Mouse (Mus musculus) hindbrain, postnatal 0 days (tissue): ENCODE measurements around the gene Olfr114. TPM values are rescaled to one million over a fixed set of nuclear protein-coding genes. Genes with fewer than 3 reads are reported as not detected.

Source experiments
- ATAC-seq: fragments of 200-750 bp; cut with Nextera tagmentation; 2 replicates; pipeline ENCODE4 v1.8.0; 2017; ENCODE audit warnings: mild to moderate bottlenecking, moderate TSS enrichment, moderate library complexity
- DNase-seq: peaks from one replicate; pipeline ENCODE4 v3.0.0-alpha.2; 2015; ENCODE audit warnings: low spot score
- H3K27ac ChIP-seq: fragments of 300-500 bp; sonication (generic); 2 replicates; pipeline ENCODE4 v1.5.1; 2014; ENCODE audit warnings: mild to moderate bottlenecking
- H3K27me3 ChIP-seq: fragments of 300-500 bp; sonication (generic); 2 replicates; pipeline ENCODE4 v1.6.1; 2014; ENCODE audit warnings: low read length, mixed read lengths; ENCODE audit not compliant: insufficient read depth
- H3K36me3 ChIP-seq: fragments of 300-500 bp; sonication (generic); 2 replicates; pipeline ENCODE4 v1.6.1; 2014; ENCODE audit warnings: low read length, mixed read lengths; ENCODE audit not compliant: insufficient read depth
- H3K4me1 ChIP-seq: fragments of 300-500 bp; sonication (generic); 2 replicates; pipeline ENCODE4 v1.6.1; 2014; ENCODE audit warnings: antibody characterized with exemption, low read length, mixed read lengths; ENCODE audit not compliant: insufficient read depth
- H3K4me2 ChIP-seq: fragments of 300-500 bp; sonication (generic); 2 replicates; pipeline ENCODE4 v1.6.1; 2014; ENCODE audit warnings: low read depth, mild to moderate bottlenecking, low read length, moderate library complexity, mixed read lengths
- H3K4me3 ChIP-seq: fragments of 300-500 bp; sonication (generic); 2 replicates; pipeline ENCODE4 v1.5.1; 2014; ENCODE audit warnings: low read length
- H3K9ac ChIP-seq: fragments of 300-500 bp; sonication (generic); replicated peaks from 2 replicates; pipeline ENCODE4 v1.6.1; 2014; ENCODE audit warnings: mild to moderate bottlenecking, low read length, moderate library complexity, mixed read lengths
- H3K9me3 ChIP-seq: fragments of 300-500 bp; sonication (generic); 2 replicates; pipeline ENCODE4 v1.6.1; 2016; ENCODE audit warnings: low read length, mixed read lengths
- CTCF ChIP-seq: IDR thresholded peaks from 2 replicates; pipeline ENCODE4 v1.5.1; 2016; ENCODE audit warnings: antibody characterized with exemption, control low read depth, low read depth
- WGBS: fragments of 180-500 bp; shearing (Covaris S2); extraction: QIAGEN DNeasy Blood & Tissue Kit; methylation state at CpG from one replicate; pipeline ENCODE4 v1.1.7; 2014; 5-methylcytosine and 5-hydroxymethylcytosine counted together
- polyA plus RNA-seq: library from polyadenylated mRNA; unstranded; fragments of >200 nt; fragmentation: Nextera tagmentation; extraction: Ambion mirVana; gene quantifications from 2 replicates; pipeline ENCODE4 v1.2.1, GENCODE M21; 2015
- total RNA-seq: library from RNA; depleted of rRNA; stranded (reverse); fragments of >200 nt; gene quantifications from 2 replicates; pipeline ENCODE4 v1.2.3, GENCODE M21; 2014; rRNA removed

Olfr114 gene
- not detected in 2 replicates for total RNA-seq
- polyA plus RNA-seq: not detected in 2 replicates

DNA sequence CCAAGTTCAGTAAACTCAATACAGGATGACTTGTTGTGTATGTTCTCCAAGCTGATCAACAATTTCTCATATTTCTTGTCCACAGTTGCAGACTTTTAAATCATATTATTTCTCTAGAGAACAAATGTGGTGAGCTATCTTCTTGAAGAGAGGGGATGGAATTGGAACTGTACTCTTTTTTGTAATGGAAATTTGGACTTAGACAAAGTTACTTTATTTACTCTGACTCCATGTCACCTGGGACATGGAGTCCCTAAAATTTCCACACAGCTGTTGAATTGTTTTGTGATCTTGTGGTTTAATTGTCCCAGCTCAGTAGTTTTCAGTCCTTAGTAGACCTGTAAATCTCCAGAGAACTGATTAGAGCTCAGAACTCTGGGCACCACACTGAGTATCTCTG, at the start of gene Olfr114:
Gene Olfr114 (minus strand): TSS at position 101 of the 400 bp plus-strand sequence.
- no peaks in the 10 kb centered on the region for H3K4me1 ChIP-seq
- no peak within 1 kb of the TSS for H3K27ac ChIP-seq
- no peak for DNase-seq
- H3K4me3 ChIP-seq: no peak within 1 kb of the TSS
- no peak within 1 kb of the TSS for H3K9ac ChIP-seq
- H3K9me3 ChIP-seq: no peaks in the 10 kb centered on the region
- H3K36me3 ChIP-seq: no peaks in the 10 kb centered on the region
- ATAC-seq: no peak
- no peaks in the 10 kb centered on the region for H3K27me3 ChIP-seq
- H3K4me2 ChIP-seq: no peak within 1 kb of the TSS
- no peak for TF ChIP-seq CTCF

DNA sequence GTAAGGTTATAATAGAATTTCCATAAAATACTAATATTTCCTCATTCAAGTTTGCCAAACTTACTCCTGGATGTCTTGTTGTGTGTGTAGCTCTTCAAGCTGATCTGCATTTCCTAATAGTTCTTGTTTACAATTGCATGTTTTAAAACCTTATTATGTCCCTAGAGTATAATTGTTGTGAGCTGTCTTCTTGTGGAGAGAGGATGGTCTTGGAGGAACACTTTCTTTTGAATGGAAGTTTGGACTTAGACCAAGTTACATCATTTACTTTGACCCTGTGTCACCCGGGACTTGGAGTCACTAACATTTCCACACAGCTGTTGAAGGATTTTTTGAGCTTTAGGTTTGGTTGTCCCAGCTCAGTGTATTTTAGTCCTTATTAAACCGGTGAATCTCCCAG, 34.5 kb upstream of the Olfr114 start, which contains the start of the genes Olfr115 and Olfr116:
Gene Olfr115 (minus strand): TSS at position 101 of the 400 bp plus-strand sequence.
Gene Olfr116 (minus strand): TSS at position 191 of the 400 bp plus-strand sequence.
- no peak for TF ChIP-seq CTCF
- no peak for ATAC-seq
- Histone ChIP-seq H3K27ac (no peak within 1 kb of the TSS), H3K9ac (no peak within 1 kb of the TSS), H3K27me3 (no peaks in the 10 kb centered on the region), H3K36me3 (no peaks in the 10 kb centered on the region), H3K4me3 (no peak within 1 kb of the TSS), H3K9me3 (0 out of 2 replicates have a peak, but pooled peaks cover 2% of the 10 kb centered on the region), H3K4me1 (no peaks in the 10 kb centered on the region), H3K4me2 (no peak within 1 kb of the TSS)
- WGBS: 82% methylated on average over 2 of the region's 2 CpGs
- no peak for DNase-seq

DNA sequence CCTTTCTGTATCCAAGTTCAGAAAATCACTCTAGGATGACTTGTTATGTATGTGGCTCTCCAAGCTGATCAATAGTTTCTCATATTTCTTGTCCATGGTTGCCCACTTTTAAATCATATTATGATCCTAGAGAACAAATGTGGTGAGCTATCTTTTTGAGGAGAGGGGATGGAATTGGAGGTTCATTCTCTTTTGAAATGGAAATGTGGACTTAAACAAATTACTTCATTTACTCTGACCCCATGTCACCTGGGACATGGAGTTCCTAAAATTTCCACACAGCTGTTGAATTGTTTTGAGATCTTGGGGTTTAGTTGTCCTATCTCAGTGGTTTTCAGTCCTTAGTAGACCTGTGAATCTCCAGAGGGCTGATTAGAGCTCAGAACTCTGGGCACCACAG, 15.0 kb downstream of the Olfr114 start, which contains the start of gene Olfr113:
Gene Olfr113 (minus strand): TSS at position 101 of the 400 bp plus-strand sequence.
- TF ChIP-seq CTCF: no peak
- Histone ChIP-seq H3K9me3 (no peaks in the 10 kb centered on the region), H3K4me3 (no peak within 1 kb of the TSS), H3K36me3 (no peaks in the 10 kb centered on the region), H3K27me3 (no peaks in the 10 kb centered on the region), H3K27ac (no peak within 1 kb of the TSS), H3K9ac (no peak within 1 kb of the TSS), H3K4me2 (no peak within 1 kb of the TSS), H3K4me1 (no peaks in the 10 kb centered on the region)
- ATAC-seq (no peak), DNase-seq (no peak)

DNA sequence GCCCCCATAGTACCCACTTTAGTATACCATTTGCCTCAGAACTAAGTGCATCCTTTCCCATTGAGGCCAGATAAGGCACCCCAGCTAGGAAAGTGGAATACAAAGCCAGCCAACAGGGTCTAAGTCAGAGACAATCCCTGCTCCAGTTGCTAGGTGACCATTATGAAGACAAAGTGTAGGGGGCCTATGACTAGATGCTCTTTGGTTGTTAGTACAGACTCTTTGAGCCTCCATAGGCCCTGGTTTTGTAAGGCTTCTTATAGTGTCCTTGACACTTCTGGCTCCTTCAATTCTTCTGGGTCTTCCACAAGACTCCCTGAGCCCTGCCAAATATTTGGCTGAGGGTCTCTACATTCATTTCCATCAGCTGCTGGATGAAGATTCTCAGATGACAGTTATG, 23.2 kb downstream of the Olfr114 start, which contains the start of gene Olfr112:
Gene Olfr112 (minus strand): TSS at position 101 of the 400 bp plus-strand sequence.
- ATAC-seq (no peak), DNase-seq (no peak)
- Histone ChIP-seq H3K9me3 (no peaks in the 10 kb centered on the region), H3K27me3 (no peaks in the 10 kb centered on the region), H3K36me3 (no peaks in the 10 kb centered on the region), H3K27ac (no peak within 1 kb of the TSS), H3K4me1 (no peaks in the 10 kb centered on the region), H3K4me2 (no peak within 1 kb of the TSS), H3K9ac (no peak within 1 kb of the TSS), H3K4me3 (no peak within 1 kb of the TSS)
- no peak for TF ChIP-seq CTCF

DNA sequence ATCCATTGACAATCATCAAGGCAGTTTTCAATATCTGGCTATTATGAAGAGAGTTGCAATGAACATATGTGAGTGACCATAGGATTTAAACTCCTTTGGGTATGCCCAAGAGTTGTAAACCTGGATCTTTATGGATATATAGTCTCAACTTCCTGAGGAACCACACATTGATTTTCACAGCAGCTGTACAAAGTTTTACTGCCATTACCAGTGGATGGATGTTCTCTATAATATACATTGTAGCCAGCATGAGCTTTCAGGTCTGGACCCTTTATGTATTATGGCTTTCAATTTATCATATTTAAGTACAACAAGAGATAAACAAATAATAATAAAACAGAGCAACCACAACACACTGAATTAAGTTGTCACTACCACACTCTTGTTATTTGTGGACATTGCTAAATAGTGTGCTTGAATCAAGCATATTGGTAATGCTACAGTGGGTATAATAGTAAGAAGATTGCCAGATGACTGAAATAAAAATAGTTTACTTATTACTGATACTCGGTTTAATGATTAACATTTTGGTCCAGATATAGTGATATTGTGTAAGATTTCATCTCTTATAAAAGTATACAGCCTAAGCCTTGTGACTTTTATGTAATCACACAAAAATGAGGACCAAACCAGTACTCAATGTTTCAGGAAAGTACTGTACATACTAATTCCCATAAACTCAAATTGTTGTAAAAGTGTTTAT, 33.5 kb downstream of the Olfr114 start:
- Histone ChIP-seq H3K9me3 (no peaks in the 10 kb centered on the region), H3K9ac (no peak overlapping the region), H3K4me1 (no peaks in the 10 kb centered on the region), H3K27ac (no peak overlapping the region), H3K36me3 (no peaks in the 10 kb centered on the region), H3K4me2 (no peak overlapping the region), H3K4me3 (no peak overlapping the region), H3K27me3 (no peaks in the 10 kb centered on the region)
- no peak for TF ChIP-seq CTCF
- 56% methylated on average over 1 of the region's 1 CpGs for WGBS
- no peak for ATAC-seq
- DNase-seq: no peak

DNA sequence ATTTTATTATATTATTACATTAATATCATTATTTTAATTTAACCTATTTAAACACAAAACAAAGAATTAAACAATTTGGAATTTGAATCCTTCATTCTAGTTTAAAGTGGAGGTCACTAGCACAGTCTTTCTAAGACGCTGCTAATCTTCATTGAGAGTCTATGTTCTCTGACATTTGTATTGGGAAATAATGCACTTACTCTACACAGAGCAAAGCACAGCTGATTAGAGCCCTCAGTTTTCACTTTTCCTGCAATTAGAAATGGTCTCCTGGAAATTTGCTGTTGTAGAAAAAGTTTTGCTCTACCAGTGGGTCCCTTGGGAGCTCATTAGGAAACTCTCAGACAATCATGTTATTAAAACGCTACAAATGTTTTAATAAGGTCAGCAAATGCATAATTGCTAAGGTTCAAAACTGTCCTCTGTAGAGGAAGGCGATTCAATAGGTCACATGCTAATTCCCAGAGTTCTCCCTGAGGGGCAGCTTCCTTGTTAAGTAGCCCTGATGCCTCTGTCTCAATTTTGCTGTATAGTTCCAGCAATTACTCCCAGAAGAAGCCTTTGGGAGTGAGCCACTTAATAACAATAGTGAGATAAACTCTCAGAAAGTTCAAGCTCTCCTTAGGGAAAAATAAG, 48.6 kb downstream of the Olfr114 start:
- ATAC-seq: 0 out of 2 replicates have a peak, but pooled peaks have one; percentile 35
- no peak overlapping the region for H3K4me3 ChIP-seq
- DNase-seq: peak; percentile 29
- no peak for TF ChIP-seq CTCF
- no peaks in the 10 kb centered on the region for H3K36me3 ChIP-seq
- H3K27ac ChIP-seq: no peak overlapping the region
- H3K9me3 ChIP-seq: no peaks in the 10 kb centered on the region
- 61% methylated on average over 3 of the region's 3 CpGs for WGBS
- H3K9ac ChIP-seq: no peak overlapping the region
- no peak overlapping the region for H3K4me2 ChIP-seq
- H3K27me3 ChIP-seq: no peaks in the 10 kb centered on the region
- no peaks in the 10 kb centered on the region for H3K4me1 ChIP-seq
